Mouse (Mus musculus) forebrain, embryonic 12.5 days (tissue): ENCODE results near the gene Fabp2. TPM values are rescaled to one million over a fixed set of nuclear protein-coding genes. Genes with fewer than 3 reads are reported as not detected.

Source experiments
- ATAC-seq: fragments of 200-750 bp; cut with Nextera tagmentation; 2 replicates; pipeline ENCODE4 v1.8.0; 2017; ENCODE audit warnings: moderate TSS enrichment; ENCODE audit not compliant: low FRiP score
- H3K27ac ChIP-seq: fragments of 300-500 bp; sonication (generic); 2 replicates; pipeline ENCODE4 v1.5.1; 2016; ENCODE audit warnings: mild to moderate bottlenecking
- H3K27me3 ChIP-seq: fragments of 300-500 bp; sonication (generic); 2 replicates; pipeline ENCODE4 v1.6.1; 2016; ENCODE audit warnings: mild to moderate bottlenecking
- H3K36me3 ChIP-seq: fragments of 300-500 bp; sonication (generic); replicated peaks from 2 replicates; pipeline ENCODE4 v1.6.1; 2016; ENCODE audit warnings: mild to moderate bottlenecking
- H3K4me1 ChIP-seq: fragments of 300-500 bp; sonication (generic); 2 replicates; pipeline ENCODE4 v1.6.1; 2016
- H3K4me2 ChIP-seq: fragments of 300-500 bp; sonication (generic); 2 replicates; pipeline ENCODE4 v1.6.1; 2016; ENCODE audit warnings: mild to moderate bottlenecking, moderate library complexity
- H3K4me3 ChIP-seq: fragments of 300-500 bp; sonication (generic); replicated peaks from 2 replicates; pipeline ENCODE4 v1.5.1; 2016; ENCODE audit warnings: mild to moderate bottlenecking
- H3K9ac ChIP-seq: fragments of 300-500 bp; sonication (generic); 2 replicates; pipeline ENCODE4 v1.6.1; 2016; ENCODE audit warnings: mild to moderate bottlenecking
- H3K9me3 ChIP-seq: fragments of 300-500 bp; sonication (generic); 2 replicates; pipeline ENCODE4 v1.6.1; 2016
- WGBS: fragments of 180-500 bp; shearing (Covaris S2); methylation state at CpG from one replicate; pipeline ENCODE4 v1.1.7; 2016; 5-methylcytosine and 5-hydroxymethylcytosine counted together
- polyA plus RNA-seq: library from polyadenylated mRNA; unstranded; fragments of >200 nt; fragmentation: Nextera tagmentation; extraction: Ambion mirVana; gene quantifications from 2 replicates; pipeline ENCODE4 v1.2.1, GENCODE M21; 2016

Fabp2 gene
- polyA plus RNA-seq, 1 experiment from 2014 or later = not detected

GRCm38 (mm10) chr3:122888371-122888819, 6.5 kb upstream of the Fabp2 start:
- Histone ChIP-seq H3K9ac (no peak overlapping the region), H3K36me3 (no peaks in the 10 kb centered on the region), H3K4me3 (no peak overlapping the region), H3K4me2 (no peak overlapping the region), H3K4me1 (no peaks in the 10 kb centered on the region), H3K9me3 (no peaks in the 10 kb centered on the region), H3K27ac (no peak overlapping the region), H3K27me3 (no peaks in the 10 kb centered on the region)
- ATAC-seq = no peak
- WGBS = 91% methylated on average over 5 of the region's 5 CpGs

DNA sequence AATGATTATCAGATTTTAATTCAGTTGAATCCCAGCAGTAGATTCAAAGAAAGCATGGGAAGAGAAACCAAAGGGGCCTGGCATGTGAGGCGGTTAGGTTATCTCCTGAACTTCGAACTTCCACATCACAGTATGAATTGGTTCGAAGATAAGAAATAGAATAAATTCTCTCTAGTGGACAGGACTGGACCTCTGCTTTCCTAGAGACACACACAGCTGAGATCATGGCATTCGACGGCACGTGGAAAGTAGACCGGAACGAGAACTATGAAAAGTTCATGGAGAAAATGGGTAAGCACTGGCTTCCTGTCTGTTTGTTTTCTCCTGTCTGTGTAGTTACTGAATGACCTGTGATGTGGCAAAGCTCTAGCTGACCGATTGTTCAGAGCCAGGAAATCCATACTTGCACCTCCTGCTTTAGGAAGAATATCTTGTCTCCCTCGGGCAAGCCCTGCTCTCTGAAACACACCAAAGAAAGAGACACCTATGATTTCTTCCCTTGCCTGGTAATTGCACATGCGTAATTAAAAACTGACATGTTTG, 388 bp downstream of the Fabp2 start:
- no peak overlapping the region for H3K4me2 ChIP-seq
- WGBS = 89% methylated on average over 11 of the region's 11 CpGs
- H3K4me1 ChIP-seq = no peaks in the 10 kb centered on the region
- H3K36me3 ChIP-seq = no peaks in the 10 kb centered on the region
- no peak for ATAC-seq
- H3K27ac ChIP-seq = no peak overlapping the region
- H3K9me3 ChIP-seq = no peaks in the 10 kb centered on the region
- no peak overlapping the region for H3K4me3 ChIP-seq
- H3K9ac ChIP-seq = no peak overlapping the region
- no peaks in the 10 kb centered on the region for H3K27me3 ChIP-seq

DNA sequence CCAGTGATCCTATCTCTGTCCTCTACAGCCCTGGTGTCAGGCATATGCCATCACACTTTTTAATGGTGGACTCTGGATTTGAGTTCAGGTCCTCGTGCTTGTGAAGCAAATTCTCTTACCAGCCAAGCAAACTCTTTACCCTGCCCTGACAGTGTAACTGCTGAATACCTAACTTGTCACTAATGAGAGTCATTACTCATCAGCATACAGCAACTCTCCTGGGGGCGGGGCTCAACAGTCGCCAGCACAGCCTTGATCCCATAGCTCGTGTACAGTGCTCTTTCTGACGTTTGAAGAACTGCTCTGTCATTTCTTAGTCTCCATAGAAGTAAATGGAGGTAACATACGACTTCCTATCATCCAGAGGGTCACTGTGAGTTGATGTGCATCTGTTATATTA, 3.4 kb downstream of the Fabp2 start:
- Histone ChIP-seq H3K4me1 (no peaks in the 10 kb centered on the region), H3K36me3 (no peaks in the 10 kb centered on the region), H3K27me3 (no peaks in the 10 kb centered on the region), H3K4me2 (no peak overlapping the region), H3K27ac (no peak overlapping the region), H3K4me3 (no peak overlapping the region), H3K9ac (no peak overlapping the region), H3K9me3 (no peaks in the 10 kb centered on the region)
- 64% methylated on average over 6 of the region's 6 CpGs for WGBS
- ATAC-seq = no peak

DNA sequence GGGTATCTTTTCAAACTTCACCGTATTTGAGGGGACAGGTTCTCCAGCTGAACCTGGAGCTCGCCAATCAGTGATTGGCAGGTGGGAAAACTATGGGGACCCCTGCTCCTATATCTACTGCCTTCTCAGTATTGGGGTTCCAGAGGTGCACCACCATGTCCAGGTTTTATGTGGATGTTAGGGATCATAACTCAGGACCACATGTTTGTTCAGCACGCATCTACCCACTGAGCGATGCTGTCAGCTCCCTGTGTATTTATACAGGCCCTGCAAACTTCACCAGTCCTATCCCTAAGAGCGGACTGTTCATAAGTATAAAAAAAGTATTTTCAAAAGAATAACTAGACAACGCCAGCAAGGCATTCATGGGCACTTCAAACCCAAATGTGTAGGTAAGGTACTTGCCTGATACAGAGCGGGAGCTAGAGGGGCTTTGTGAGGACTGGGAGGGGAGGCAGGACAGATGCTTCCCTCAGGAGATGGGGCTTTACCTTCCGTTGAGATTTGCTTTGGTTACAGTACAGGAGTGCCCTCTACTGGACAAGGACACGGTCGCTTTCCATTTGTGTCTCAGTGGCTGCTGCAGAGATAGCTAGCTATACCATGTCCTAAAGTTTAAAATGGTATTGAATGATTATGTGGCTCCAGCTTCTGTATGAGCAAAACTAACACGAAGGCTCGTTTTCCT, 9.0 kb downstream of the Fabp2 start:
- 45% methylated on average over 12 of the region's 12 CpGs for WGBS
- no peaks in the 10 kb centered on the region for H3K4me1 ChIP-seq

GRCm38 (mm10) chr3:122907841-122908240, 13.0 kb downstream of the Fabp2 start:
- Histone ChIP-seq H3K4me1 (no peaks in the 10 kb centered on the region), H3K36me3 (no peaks in the 10 kb centered on the region), H3K27me3 (no peaks in the 10 kb centered on the region), H3K27ac (no peak overlapping the region), H3K9ac (no peak overlapping the region), H3K4me2 (no peak overlapping the region), H3K9me3 (no peaks in the 10 kb centered on the region), H3K4me3 (no peak overlapping the region)
- 88% methylated on average over 2 of the region's 2 CpGs for WGBS
- ATAC-seq = no peak

More for the DNA sequence above, 9.0 kb downstream of the Fabp2 start:
- H3K4me3 ChIP-seq = no peak overlapping the region
- H3K9ac ChIP-seq = no peak overlapping the region
- no peaks in the 10 kb centered on the region for H3K9me3 ChIP-seq
- ATAC-seq = peak; percentile 55; the same call in 1 of the 2 replicates
- no peak overlapping the region for H3K27ac ChIP-seq
- no peak overlapping the region for H3K4me2 ChIP-seq
- no peaks in the 10 kb centered on the region for H3K27me3 ChIP-seq
- H3K36me3 ChIP-seq = no peaks in the 10 kb centered on the region

GRCm38 (mm10) chr3:122915493-122915892, 20.6 kb downstream of the Fabp2 start:
- Histone ChIP-seq H3K4me1 (no peaks in the 10 kb centered on the region), H3K4me2 (no peak overlapping the region), H3K27me3 (no peaks in the 10 kb centered on the region), H3K9ac (no peak overlapping the region), H3K9me3 (no peaks in the 10 kb centered on the region), H3K36me3 (no peaks in the 10 kb centered on the region), H3K4me3 (no peak overlapping the region), H3K27ac (no peak overlapping the region)
- WGBS = 87% methylated on average over 5 of the region's 5 CpGs
- no peak for ATAC-seq

GRCm38 (mm10) chr3:122916191-122916680, 21.4 kb downstream of the Fabp2 start:
- no peak for ATAC-seq
- H3K9ac ChIP-seq = no peak overlapping the region
- H3K27ac ChIP-seq = no peak overlapping the region
- no peaks in the 10 kb centered on the region for H3K27me3 ChIP-seq
- WGBS = 96% methylated on average over 6 of the region's 6 CpGs
- H3K9me3 ChIP-seq = no peaks in the 10 kb centered on the region
- no peak overlapping the region for H3K4me2 ChIP-seq
- H3K4me3 ChIP-seq = no peak overlapping the region
- H3K4me1 ChIP-seq = no peaks in the 10 kb centered on the region
- no peaks in the 10 kb centered on the region for H3K36me3 ChIP-seq

GRCm38 (mm10) chr3:122918672-122919071, 23.8 kb downstream of the Fabp2 start:
- H3K27me3 ChIP-seq = no peaks in the 10 kb centered on the region
- H3K36me3 ChIP-seq = no peaks in the 10 kb centered on the region
- no peak overlapping the region for H3K9ac ChIP-seq
- H3K4me1 ChIP-seq = peaks cover 3% of the 10 kb centered on the region; the same call in 1 of the 2 replicates
- no peak for ATAC-seq
- H3K9me3 ChIP-seq = no peaks in the 10 kb centered on the region
- no peak overlapping the region for H3K4me3 ChIP-seq
- H3K27ac ChIP-seq = no peak overlapping the region
- no peak overlapping the region for H3K4me2 ChIP-seq
- 61% methylated on average over 2 of the region's 2 CpGs for WGBS

GRCm38 (mm10) chr3:122919260-122919659, 24.4 kb downstream of the Fabp2 start, which contains the start of gene Gm10959:
Gm10959 (minus strand) TSS chr3:122919360.
- no peak for ATAC-seq
- no peak within 1 kb of the TSS for H3K9ac ChIP-seq
- no peaks in the 10 kb centered on the region for H3K9me3 ChIP-seq
- no peak within 1 kb of the TSS for H3K4me3 ChIP-seq
- WGBS = 88% methylated on average over 8 of the region's 8 CpGs
- H3K27ac ChIP-seq = no peak within 1 kb of the TSS
- H3K27me3 ChIP-seq = no peaks in the 10 kb centered on the region
- H3K4me2 ChIP-seq = no peak within 1 kb of the TSS
- H3K36me3 ChIP-seq = no peaks in the 10 kb centered on the region
- H3K4me1 ChIP-seq = peaks cover 3% of the 10 kb centered on the region; the same call in 1 of the 2 replicates

DNA sequence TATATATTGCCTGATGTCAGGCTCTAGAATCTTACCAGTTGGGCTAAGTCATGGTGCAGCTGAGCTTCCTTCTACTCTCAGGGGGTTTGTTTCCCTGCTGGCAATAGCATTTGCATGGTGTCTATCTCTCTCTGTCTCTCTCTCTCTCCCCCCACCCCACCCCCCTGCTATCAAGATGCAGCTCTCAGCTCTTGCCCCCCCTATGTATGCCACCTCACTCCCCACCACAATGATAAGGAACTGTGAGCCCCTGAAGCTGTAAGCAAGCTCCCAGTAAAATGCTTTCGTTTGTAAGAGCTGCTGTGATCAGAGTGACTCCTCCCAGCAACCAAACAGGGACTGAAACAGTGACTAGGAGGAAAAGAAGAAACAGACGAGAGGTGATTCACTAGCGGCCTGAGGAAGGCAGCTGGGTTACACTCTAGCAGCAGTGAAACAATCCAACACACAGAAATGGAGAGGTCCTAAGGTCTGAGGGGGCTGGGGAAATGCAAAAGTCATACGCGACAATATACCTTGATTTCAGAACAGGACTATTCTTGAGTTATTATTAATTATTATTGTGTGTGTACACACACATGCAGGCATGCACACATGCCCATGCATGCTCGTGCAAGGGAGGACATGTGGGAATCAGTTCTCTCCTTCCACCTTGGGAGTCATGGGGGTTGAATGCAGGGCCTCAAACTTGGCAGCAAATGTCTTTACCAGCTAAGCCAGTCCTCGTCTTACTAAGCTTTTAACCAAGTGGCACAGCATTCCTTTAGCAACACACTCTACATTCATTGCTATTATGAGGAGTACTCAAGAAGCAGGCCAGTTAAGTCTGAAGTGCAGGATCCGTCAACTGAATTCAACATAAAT, 25.9 kb downstream of the Fabp2 start:
- Histone ChIP-seq H3K4me3 (no peak overlapping the region), H3K4me1 (peaks cover 8% of the 10 kb centered on the region), H3K9ac (no peak overlapping the region), H3K27me3 (no peaks in the 10 kb centered on the region), H3K27ac (no peak overlapping the region), H3K36me3 (no peaks in the 10 kb centered on the region), H3K4me2 (no peak overlapping the region), H3K9me3 (no peaks in the 10 kb centered on the region)
- 64% methylated on average over 8 of the region's 8 CpGs for WGBS
- ATAC-seq = no peak

- no peak for ATAC-seq
- no peaks in the 10 kb centered on the region for H3K9me3 ChIP-seq
- peaks cover 5% of the 10 kb centered on the region; the same call in 1 of the 2 replicates for H3K36me3 ChIP-seq
- no peak overlapping the region for H3K4me2 ChIP-seq
- peaks cover 16% of the 10 kb centered on the region for H3K4me1 ChIP-seq
- H3K9ac ChIP-seq = no peak overlapping the region
- WGBS = 75% methylated on average over 8 of the region's 8 CpGs
- H3K4me3 ChIP-seq = no peak overlapping the region
- H3K27ac ChIP-seq = no peak overlapping the region
- H3K27me3 ChIP-seq = no peaks in the 10 kb centered on the region
Measured at GRCm38 (mm10) chr3:122921676-122922527, 27.0 kb downstream of the Fabp2 start.
